Mouse (Mus musculus): ENCODE results near the gene S1pr1.

S1pr1 gene

GRCm38 (mm10) chr3:115711924-115712807 lies 2.7 kb downstream of the S1pr1 start:
- DNase-seq (ENCODE audit: low read depth, low spot score): no peak

GRCm38 (mm10) chr3:115711393-115711792 lies 3.5 kb downstream of the S1pr1 start:
- DNase-seq (ENCODE audit: low read depth, low spot score): no peak

DNA sequence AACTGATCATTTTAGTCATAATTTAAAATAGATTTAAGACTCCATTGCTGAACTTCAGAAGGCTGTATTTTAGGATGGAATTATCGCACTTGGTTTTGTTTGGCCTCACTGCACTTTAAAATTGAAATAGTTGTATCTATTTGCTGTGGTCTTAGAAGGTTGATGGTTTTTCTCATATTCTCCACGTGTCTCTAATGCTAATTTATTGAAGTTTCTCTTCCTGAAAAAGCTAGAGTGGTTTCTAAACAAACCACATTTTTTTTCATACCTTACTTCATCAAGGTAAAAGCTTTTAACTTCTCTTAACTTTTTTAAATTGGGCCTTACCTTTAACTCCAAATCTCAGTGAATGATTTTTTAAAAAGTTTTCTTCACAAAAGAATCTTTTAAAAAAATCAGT lies 4.8 kb downstream of the S1pr1 start:
- DNase-seq (ENCODE audit: low read depth, low spot score): no peak

DNA sequence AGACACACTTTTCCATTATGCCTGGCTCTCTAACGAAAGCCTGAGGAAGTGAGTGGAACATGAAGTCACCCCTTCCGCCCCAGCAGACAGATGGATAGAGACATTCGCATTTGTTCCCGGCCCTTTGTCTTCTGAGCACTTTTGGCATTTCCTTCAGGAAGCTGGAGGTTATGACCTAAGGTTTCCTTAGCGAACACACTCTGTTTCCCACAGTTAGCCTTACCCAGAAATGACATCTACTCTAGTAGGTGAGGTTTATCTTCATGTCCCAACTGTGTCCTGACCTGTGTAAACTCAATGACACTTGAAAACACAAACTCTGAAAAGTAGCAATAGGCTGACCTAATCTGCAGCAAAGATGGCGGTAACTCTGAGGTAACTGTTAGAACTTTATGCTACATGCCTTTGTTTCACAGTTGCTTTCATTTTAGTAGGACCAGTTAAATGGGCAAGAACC lies 5.7 kb downstream of the S1pr1 start:
- DNase-seq (ENCODE audit: low read depth, low spot score): no peak

DNA sequence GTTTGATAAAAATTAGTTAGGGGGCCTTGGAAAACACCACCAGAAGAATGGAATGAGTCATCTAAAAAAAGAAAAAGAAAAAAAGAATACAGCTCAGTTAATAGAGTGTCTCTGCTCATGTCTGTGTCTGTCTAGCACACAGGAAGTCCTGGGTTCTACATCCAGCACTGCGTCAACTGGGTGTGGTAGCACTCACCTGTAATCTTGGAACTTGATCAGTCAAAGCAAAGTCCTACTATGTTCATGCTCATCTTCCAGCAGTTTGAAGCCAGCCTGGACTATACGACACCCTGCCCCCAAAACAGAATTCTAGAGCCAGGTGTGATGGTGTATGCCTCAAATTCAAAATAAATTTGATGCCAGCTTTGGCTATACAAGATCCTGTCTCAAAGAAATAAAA lies 8.1 kb downstream of the S1pr1 start:
- DNase-seq (ENCODE audit: low read depth, low spot score): no peak

- DNase-seq (ENCODE audit: low read depth, low spot score): no peak
These were observed 10.5 kb downstream of the S1pr1 start for GRCm38 (mm10) chr3:115704254-115704908.

DNA sequence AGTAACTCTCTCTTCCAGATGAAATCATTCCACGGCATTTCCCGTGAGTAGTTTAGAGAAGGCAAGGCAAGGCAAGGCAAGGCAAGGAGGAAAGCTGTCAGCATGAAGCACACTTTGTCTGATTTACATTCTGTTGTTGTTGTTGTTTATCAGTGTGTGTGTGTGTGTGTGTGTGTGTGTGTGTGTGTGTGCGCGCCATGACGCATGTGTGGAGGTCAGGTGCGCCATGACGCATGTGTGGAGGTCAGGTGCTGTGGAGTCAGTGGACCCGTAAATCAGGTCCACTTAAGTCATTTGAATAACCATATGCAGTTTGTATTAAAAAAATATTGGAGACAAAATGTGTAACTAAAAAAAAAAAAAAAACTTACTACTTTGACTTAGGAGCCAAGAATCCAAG lies 11.2 kb downstream of the S1pr1 start:
- DNase-seq (ENCODE audit: low read depth, low spot score): no peak

GRCm38 (mm10) chr3:115702089-115702488 lies 12.8 kb downstream of the S1pr1 start:
- peak; percentile 29 for DNase-seq (ENCODE audit: low read depth, low spot score)

- DNase-seq (ENCODE audit: low read depth, low spot score): no peak
These were observed 19.5 kb downstream of the S1pr1 start for GRCm38 (mm10) chr3:115695194-115695891.

DNA sequence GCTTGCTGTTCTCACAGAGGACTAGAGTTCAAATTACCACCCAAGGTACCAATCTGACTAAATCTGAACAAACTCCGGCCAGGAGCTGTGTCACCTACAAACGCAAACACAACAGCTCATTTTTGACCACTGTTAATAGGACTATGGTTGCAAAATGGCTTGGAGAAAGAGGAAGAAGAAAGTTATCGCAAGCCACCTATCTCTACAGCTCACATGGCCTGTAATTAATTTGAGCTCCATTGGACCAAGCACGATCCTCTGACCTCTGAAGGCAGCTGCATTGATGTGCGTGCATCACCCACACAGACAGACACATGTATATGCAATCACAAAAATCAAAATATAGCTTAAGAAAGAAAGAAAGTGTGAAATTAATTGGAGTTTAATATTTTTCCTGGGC lies 20.7 kb downstream of the S1pr1 start:
- DNase-seq (ENCODE audit: low read depth, low spot score): no peak

- no peak for DNase-seq (ENCODE audit: low read depth, low spot score)
These were observed 21.5 kb downstream of the S1pr1 start for GRCm38 (mm10) chr3:115693390-115693789.

DNA sequence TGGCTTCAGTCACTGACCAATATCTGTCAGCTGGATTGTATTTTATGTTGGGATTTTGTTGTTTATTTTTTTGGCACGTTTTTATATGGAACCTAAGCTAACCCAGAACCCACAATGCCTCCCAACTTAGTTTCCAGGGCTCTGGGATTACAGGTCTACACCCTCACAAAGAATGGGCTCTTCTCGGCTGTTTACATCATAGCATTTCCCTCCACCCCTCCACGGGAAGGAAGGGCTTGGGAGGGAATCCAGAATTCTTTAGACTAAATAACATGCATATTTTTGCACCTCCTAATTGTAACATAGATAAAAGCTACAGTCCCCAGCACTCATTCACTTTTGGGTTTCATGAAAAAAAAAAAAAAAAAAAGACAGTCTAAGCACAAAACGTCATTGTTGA lies 22.0 kb downstream of the S1pr1 start:
- DNase-seq (ENCODE audit: low read depth, low spot score): no peak

GRCm38 (mm10) chr3:115692384-115692783 lies 22.5 kb downstream of the S1pr1 start:
- DNase-seq (ENCODE audit: low read depth, low spot score): no peak

DNA sequence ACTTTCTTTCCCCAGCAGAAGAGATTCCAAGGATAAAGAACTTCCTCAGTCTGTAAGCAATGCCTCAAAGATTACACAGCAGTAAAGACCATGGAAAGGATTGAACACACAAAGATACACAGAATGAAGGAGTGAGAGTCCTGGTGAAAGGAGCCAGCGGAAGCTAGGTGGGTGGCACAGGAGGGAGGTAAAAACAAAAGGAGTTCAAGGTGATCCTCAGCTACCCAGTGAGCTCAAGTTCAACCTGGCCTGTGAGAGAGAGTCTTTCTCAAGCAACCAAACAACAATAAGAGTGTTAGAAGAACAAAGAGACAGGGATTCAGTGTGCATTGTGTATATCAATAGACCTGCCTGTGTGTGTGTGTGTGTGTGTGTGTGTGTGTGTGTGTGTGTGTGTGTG lies 25.0 kb downstream of the S1pr1 start:
- DNase-seq (ENCODE audit: low read depth, low spot score): no peak

DNA sequence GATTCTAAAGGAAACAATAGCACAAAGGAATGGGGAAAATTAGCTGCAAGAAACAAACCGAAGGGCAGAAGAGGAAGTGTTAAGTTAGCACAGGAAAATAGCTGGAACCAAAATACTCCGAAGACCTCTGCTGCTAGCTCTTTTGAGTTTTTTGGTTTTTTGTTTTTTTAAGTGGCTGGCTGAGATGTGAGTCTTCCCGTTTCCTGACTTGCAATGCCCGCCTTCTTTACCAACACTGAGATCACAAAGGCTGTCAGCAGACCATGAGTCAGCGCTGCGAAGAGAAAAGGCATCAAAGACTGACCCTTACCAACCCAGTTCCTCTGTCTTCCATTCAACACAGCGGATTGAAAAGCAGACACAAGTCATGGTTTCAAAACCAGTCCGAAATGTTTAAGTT lies 25.5 kb downstream of the S1pr1 start:
- peak; percentile 60 for DNase-seq (ENCODE audit: low read depth, low spot score)

DNA sequence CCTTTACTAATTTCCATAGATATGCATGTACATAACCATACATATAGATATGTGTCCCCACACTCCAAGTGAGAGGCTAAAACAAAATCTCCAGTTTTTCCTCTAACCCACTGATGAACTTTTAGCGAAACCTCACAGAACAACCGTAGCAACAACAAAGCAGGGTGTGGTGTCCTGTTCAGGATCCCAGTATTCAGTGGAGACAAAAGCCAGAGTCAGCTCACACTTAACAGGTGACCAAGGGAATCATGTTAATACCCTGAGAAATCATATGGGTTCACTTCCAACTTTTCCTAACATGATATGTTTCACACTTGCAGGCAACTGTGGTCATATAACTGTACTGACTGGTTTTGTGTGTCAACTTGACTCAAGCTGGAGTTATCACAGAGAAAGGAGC lies 27.1 kb downstream of the S1pr1 start:
- no peak for DNase-seq (ENCODE audit: low read depth, low spot score)

GRCm38 (mm10) chr3:115682328-115683088 lies 32.4 kb downstream of the S1pr1 start:
- peak; percentile 19 for DNase-seq (ENCODE audit: low read depth, low spot score)

DNA sequence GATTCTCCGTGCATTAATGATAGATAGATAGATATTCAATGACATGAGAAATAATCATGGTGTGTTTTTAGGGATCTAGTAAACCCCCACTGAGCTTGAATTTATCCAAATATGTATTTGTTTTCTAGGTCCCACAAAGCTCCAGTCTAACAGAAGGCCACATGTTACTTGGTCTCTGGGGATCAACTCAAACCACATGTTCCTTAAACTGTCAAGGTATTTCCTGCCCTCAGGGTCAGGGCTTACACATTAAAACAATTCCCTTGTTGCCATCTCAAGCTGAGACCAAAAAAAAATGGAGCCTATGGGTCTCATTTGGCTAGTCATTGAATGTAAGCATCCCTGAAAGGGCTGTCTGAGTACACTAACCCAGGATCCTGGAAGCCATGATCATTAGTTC lies 33.7 kb downstream of the S1pr1 start:
- no peak for DNase-seq (ENCODE audit: low read depth, low spot score)

GRCm38 (mm10) chr3:115679022-115679421 lies 35.9 kb downstream of the S1pr1 start:
- DNase-seq (ENCODE audit: low read depth, low spot score): no peak

- peak; percentile 44 for DNase-seq (ENCODE audit: low read depth, low spot score)
These were observed 39.0 kb downstream of the S1pr1 start for GRCm38 (mm10) chr3:115675546-115676535.

Data from brain, adult 2 months (tissue).